Mouse (Mus musculus): Measurements from ENCODE around the gene Ankmy2.
"Not testable (repeated sequence)": the region's sequence is repeated elsewhere in the genome, so short reads cannot be mapped to it uniquely, and the experiment has no call there.

The Ankmy2 gene

DNA sequence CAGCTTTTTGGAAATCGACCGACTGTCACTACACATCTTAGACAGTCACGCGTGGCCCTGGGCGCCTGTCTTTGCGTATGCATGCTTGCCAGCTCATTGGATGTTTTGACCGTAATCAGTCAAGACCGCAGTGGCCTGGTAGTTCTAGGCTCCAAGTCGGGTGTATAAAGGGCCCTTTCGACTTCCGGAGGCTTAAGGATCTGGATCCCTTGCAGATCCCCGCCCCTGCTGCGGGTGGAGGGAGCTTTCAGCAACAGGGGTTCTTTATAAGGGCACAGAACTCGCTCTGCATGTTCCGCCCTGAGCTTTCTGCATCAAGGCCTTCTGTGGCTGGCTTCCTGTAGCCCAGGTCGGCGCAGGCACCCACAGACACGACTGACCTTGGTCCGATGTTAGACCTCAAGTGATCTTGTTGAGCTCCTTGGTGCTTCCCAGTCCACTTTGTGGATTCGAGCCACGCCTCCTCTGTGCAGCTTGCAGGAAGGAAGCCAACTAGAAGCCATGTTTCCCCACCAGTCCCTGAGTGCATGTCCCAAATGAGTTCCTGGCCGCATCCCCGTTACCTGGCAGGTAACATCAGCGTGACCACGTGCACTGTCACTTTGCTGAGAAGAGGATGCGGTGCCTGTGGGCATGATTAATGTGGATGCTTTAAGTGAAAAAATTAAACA is 859 bp downstream of the Ankmy2 start, which contains the start of gene Bzw2:
Gene Bzw2 (minus strand): TSS at position 443 of the 671 bp plus-strand sequence.
- ATAC-seq (ENCODE audit: low TSS enrichment): peak; percentile 42

DNA sequence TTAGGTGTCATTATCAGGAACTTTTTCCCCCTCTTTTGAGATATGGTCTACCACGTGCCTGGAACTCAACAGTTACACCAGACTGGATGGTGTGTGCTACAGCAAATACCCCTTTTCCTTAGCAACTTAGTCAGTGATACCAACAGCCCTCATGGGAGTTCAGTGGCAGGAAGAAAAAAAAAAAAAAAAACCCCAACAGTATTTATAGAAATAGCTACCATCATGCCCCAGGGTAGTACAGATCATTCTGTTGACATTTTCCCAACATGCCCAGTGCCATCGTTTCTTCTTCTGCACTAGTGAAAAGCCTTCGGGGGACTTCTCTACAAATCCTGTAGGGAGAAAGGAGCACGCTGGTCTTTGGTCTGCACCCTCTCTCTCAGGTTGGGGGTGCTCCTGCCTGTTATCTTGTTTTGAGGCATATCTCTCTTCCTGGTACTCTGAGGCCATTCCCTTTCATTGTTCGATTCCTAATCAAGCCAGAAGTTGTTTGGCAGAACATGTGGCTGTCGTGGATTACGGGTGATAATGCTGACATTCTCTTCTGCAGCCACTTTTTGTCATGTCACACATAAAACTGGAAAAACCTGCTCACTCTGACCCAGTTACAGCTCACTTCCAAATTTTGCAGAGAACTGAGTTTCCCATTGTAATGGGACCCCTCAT is 7.3 kb downstream of the Ankmy2 start:
- ATAC-seq (ENCODE audit: low TSS enrichment): no peak

DNA sequence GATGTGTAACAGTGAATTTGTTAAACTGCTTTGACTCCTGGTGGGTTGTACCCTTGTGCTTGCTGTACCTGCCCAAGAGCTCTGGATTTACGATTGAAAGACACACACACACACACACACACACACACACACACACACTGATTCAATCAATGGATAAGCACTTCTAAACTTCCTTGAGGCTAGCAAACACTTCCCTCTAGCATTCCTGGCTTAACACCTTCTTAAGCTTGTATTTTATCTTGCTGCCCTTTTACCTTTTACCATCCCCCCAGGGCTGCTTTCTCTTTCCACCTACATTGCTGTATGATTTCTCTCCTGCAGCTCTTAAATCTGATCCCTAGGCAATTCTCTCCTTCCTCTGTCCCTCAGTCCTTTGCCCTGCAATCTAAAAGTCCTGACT is 8.4 kb downstream of the Ankmy2 start:
- no peak for ATAC-seq (ENCODE audit: low TSS enrichment)

DNA sequence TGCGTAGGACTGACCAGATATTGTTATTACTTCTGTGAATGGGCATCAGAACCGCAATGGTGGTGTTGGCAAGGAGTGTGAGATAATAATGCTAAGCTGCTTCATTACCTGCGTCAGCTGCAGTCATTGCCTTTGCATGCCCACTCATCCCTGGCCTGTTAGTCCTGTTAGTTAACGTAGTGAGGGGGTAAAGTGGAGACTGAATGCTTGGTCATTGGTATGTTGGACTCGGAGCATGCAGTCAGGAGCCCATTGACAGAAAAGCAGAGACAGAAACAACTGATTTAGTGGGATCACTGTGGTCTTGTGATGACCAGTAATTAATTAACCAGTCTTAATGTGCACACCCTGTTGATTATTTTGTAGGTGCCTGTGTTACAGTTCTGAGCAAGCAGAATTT is 20.3 kb downstream of the Ankmy2 start:
- no peak for ATAC-seq (ENCODE audit: low TSS enrichment)

DNA sequence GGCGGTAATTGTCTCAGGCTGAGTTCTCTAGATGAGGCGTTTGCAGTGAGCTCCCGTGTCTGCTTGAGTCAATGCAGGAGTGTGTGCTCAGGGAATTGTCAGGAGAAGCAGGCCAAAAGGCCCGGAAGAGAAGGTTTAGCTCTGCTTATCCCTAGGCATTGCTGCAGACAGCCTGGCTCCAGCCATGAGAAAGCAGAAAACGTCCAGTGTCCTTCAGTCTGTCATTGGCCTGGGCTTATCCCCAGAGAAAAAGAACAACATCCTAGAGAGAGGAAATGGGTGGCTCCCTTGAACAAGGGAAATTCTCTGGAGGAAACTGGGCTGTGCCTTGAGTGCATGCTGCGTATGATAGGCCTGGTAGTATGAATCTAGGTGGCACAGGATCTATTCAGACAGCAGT is 25.7 kb downstream of the Ankmy2 start:
- no peak for ATAC-seq (ENCODE audit: low TSS enrichment)

DNA sequence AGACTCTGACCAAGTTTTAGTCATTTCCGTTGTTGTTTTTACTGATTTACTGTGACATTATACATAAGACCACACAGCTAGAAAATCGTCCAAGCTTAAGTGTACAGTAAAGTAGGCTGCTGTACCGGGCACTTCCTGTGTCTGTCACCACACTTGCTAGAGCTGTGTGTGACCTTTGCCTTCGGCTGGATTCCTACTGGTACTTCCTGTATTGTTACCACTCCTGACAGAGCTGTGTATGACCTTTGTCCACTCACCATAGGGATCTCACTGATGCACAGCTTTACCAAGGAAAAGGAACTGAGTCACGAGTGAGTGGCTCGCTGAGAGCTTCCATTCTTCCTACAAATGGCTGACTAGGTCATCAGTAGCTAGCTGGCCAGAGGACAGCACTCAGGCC is 30.2 kb downstream of the Ankmy2 start:
- ATAC-seq (ENCODE audit: low TSS enrichment): no peak

DNA sequence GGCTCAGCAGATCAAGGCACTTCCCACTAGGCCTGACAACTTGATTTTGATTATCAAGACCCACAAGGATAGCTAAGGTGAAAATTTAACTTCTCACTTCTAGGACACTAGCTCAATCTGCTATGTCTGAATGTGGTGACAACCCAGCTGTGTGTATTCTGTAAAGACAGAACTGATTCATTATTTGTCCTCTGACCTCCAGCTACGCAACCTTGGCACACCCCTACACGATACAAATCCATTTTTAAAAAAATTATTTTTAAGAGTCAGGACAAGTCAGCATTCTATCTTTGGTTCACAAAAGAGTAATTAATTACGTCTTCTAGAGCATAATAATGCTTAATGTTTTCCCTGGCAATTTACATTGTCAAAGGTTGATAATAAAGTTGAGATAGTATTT is 32.7 kb downstream of the Ankmy2 start:
- ATAC-seq (ENCODE audit: low TSS enrichment): no peak

DNA sequence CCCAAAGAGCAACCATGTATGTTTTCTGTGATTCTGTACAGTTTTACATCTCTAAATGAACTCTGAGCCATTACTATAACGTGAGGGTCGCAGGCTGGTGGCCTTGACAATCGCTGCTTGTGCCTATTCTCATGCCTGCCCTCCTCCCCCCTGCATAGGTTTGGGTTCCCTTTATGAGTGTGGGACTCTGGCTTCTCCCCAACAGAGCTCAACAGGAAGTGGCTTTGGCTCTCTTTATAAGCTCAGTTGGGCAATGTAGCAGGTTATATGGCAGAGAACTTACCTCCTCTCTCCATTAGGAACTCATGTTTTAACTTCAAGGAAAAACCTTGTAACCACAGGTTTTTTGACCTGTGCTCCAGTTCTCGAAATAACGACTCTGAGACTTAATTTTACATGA is 33.4 kb downstream of the Ankmy2 start:
- ATAC-seq (ENCODE audit: low TSS enrichment): no peak

DNA sequence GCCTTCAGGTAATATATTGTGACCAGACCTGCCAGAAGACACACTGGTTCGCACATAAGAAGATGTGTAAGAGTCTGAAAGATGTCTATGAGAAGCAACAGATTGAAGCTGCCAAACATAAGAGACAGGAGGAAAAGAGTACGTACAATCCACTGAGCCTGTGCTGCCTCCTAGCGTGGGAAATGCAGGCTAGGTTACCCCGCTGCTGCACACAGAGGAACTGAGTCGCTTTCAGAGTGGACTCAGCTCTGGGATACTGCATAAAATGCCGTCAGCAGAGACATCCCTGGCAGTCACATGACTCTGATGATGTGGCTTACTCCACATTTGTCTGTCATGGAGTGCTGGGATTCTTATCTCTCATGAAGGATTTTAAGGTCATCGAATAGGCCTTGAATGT is 38.1 kb downstream of the Ankmy2 start:
- ATAC-seq (ENCODE audit: low TSS enrichment): no peak

DNA sequence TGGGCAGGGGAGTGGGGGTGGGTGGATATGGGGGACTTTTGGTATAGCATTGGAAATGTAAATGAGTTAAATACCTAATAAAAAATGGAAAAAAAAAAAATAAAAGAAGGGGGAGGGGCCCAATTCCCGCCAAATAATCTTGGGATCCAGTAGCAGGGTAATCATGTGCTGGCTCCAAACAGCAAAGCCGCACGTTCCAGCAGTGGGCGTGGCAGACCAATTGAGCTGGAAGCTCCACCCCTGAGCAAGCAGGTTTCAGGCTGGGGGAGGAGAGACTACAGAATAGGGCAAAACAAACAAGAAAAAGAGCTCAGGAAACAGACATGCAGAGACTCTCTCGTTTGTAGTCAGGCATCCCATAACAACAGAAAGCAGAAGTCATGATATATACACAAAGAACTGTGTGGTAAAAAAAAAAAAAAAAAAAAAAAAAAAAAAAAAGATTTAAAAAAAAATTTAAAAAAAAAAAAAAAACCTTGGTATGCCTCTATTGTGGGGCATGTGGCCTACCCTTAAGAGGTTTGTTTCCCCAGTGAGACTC is 48.7 kb downstream of the Ankmy2 start:
- ATAC-seq (ENCODE audit: low TSS enrichment): not testable (repeated sequence)

DNA sequence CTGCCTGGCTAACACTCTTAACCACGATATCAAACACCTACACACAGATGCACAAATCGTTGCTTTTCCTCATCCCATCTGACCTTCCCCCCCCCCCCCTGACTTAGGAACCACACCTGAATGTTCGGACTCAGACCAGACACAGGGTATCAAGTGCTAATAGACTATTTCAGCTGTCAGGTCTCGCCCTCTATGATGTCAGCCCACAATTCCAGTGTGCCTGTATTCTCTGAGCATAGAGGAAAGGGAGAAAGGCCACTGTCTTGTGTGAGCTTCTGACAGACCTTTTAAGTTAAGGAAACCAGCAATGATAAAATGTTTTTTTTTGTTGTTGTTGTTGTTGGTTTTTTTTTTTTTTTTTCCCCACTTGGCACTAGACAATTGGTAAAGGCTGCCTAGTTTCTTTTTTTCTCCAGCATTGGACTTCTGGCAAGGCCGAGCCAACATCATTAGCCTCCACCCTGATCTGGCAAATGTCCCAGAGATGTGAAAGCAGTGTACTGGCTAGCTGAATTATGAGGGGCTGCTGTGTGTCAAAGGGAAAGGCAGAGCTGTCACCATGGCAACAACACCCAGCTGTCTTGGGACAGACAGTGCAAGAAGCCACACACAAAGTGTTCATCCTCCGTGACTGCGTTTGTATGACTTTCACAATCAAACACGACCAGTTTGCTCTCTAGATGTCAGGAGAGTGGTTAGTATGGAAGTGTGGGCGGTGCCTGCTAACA is 50.3 kb downstream of the Ankmy2 start:
- ATAC-seq (ENCODE audit: low TSS enrichment): peak; percentile 47

DNA sequence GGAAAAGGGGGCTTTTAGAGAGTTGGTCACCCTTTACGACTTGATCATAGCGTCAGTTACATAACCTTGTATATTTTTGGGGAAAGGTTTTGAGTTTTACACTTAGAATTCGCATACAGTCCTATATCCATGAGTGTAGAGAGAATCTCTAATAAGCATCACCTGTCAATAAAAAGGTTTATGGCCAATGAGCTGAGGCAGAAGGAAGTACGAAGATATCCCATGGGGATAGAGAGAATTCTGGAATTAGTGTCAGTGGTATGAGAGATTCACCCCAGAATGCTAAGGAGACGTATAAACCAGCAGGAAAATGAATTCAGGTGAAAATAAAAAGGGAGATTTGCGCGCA is 50.9 kb downstream of the Ankmy2 start:
- peak; percentile 57 for ATAC-seq (ENCODE audit: low TSS enrichment)

DNA sequence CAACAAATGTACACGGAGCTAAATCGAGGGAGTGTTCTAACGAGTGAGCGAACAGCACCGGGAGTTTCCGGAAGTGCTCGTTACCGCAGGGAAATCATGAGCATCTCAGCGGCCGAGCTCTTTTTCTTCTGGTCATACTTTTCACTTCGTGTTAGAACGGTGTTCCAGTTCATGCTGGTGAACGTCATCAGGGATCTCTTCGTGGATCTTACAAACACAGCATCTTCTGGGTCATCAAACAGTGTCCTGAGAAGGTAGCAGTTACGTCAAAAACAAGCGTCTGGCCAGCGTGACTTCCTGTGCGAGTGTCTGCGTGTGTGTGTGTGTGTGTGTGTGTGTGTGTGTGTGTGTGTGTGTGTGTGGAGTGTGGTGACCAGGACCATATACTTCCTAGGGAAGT is 51.5 kb downstream of the Ankmy2 start:
- peak; percentile 87 for ATAC-seq (ENCODE audit: low TSS enrichment)

DNA sequence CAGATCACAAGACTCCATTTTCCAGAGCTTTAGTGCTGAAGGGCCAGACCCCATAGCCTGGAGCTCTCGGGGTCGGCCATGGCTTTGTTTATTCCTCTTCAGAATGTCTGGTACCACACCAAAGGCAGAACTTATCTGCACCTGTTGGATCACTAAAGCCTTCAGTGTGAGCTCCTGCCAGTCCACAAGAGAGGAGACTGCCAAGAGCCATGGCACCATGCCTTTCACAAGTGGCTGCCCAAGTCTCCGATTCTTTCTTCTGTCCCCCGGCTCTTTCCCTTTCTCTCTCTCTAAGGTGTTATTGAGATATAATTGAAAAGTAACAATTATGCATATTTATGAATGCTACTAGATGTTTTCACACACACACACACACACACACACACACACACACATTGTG is 53.2 kb downstream of the Ankmy2 start:
- ATAC-seq (ENCODE audit: low TSS enrichment): no peak

DNA sequence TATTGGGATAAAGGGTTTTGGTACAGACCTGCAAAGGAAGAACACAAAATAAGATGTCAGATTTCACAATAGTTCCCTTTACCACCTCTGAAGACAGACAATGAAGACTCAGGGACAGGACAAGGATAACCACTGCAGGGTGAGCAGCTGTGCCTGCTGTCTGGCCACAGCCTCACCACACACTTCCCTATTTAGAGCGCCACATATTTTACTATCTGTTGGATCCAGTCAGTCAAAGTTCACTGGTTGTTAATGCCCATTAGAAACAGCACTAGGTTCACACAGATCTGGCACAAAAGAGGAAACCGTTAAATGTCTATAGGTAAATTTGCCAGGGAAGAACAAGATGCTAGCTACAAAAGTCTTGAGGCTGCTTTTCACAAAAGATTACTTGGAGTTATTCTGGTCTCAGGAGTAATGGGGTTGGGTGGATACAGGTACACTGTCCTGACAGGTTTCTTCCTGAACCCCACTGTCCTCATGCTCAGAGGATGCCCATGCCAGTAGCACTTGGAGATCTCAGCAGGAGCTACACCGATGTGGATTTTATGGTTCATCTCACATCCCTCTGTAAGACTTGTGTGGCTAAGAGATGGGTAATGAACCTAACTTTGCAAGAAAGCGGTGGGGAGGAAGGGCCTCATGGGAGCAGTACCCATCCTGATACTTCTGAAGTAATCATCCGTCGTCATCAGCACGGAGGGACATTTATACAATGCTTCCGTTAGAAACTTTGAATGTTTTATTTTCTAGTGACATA is 57.7 kb downstream of the Ankmy2 start:
- ATAC-seq (ENCODE audit: low TSS enrichment): peak; percentile 41; the same call in 1 of the 2 replicates

DNA sequence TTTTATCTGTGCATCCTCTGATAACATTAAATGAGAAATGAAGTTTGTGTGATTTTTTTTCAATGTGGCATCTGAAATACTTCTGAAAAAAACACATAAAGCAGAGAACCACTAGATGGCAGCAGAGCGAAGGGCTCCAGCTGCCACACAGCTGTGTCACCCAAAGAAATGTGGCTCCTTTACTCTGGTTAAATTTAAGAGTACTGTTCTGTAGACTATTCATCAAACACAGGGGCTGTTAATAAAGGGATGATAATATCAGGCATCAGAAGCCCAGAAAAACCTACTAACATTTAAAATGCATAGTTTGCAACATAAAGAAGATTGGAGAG is 58.2 kb downstream of the Ankmy2 start:
- peak; percentile 85 for ATAC-seq (ENCODE audit: low TSS enrichment)

DNA sequence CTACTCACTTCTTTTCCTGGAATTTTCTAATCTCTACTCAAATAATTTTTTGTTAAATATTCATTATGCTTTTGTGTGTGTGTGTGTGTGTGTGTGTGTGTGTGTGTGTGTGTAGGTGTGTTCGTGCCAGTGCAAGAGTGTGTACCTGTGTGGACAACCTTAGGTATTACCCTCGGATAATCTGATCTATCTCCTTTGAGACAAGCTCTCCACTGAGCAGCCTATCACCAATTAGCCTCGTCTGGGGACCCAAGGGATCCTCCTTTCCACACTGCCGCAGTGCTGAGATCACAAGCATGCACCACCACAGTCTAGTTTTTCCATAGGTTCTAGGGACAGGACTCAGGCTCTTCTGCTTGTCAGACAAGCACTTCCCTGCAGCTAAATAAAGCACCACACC is 59.3 kb downstream of the Ankmy2 start:
- no peak for ATAC-seq (ENCODE audit: low TSS enrichment)

DNA sequence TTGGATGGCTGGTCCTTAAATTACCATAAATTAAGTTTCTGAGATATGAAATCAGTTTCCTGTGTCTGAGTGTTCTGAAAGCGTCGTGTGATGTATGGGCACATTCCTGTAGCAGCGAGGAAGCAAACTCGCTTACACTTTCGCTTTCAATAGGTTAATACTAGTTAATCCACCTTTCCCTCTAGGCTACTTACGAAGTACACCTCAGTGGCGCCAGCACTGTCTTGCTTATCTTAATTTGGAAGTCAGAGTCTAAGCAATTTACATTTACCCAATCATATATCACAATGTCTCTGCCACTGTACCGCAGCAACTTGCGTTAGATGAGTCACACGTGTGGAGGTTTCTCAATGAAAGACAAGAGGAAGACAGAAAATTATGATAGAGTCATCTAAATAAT is 60.0 kb downstream of the Ankmy2 start:
- ATAC-seq (ENCODE audit: low TSS enrichment): no peak

DNA sequence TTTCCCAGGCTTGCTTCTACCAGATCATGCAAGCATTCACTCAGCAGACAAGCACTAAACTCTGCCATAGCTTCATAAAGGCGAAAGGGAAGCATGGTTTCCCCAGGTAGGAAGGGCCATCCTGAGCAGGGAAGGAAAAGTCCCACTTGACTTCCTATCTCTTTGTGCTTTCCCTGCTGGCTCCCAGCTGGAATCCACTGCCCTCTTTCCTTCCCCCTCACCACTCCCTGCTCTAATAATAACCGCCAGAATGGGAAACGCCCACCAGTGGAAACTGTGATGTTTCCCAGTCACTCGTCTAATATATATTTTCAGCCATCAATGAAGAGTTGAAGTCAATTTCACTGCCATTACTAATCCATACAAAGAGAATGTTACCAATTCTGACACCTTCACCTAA is 67.5 kb downstream of the Ankmy2 start:
- no peak for ATAC-seq (ENCODE audit: low TSS enrichment)

DNA sequence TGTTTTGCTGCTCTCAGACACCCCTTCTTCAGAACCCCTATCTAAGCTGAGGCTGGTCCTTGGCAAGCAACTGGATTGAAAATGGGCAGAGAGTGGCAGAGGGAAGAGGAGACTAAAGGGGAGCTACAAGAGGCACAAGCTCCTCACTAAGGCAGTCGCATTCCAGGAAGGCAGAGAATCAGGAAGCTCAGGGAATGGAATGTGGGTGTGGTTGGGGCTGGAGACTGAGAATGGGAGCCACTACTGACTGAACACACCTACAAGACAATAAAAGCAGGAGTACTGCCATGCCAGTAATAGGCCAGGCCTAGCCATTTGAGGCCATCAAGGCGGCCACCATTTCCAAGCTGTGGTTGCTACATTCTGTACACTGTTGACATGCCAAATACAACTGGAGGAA is 74.5 kb downstream of the Ankmy2 start:
- no peak for ATAC-seq (ENCODE audit: low TSS enrichment)

DNA sequence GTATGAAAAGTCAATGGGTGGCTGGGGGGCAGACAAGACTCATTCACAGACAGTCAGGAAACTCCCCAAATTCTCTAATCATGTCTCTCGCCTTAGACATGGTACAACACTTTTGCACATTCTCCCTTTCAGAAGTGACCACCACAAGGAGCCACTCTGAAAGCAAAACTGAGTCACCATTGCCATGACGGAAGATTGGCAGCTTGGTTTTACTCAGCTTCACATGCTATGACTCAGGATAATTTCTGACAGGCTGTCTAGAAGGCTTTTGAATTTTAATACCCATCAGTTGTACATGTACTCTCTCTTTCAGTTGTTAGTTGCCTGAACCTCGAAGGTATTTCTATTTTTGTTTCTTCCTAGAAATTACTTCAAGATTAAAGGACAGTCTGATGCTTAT is 84.3 kb downstream of the Ankmy2 start:
- no peak for ATAC-seq (ENCODE audit: low TSS enrichment)
